Mouse (Mus musculus) neural tube, embryonic 14.5 days (tissue): Measurements from ENCODE around the gene Ube2s. TPM values are rescaled to one million over a fixed set of nuclear protein-coding genes. Genes with fewer than 3 reads are reported as not detected.

Experiments used
- ATAC-seq: fragments of 200-750 bp; cut with Nextera tagmentation; 2 replicates; pipeline ENCODE4 v1.8.0; 2017; ENCODE audit warnings: low read depth, mild to moderate bottlenecking, moderate TSS enrichment, moderate library complexity
- H3K27ac ChIP-seq: fragments of 300-500 bp; sonication (generic); 2 replicates; pipeline ENCODE4 v1.5.1; 2014; ENCODE audit warnings: low read depth, mild to moderate bottlenecking, control low read depth, low read length, moderate library complexity, mixed read lengths
- H3K27me3 ChIP-seq: fragments of 300-500 bp; sonication (generic); 2 replicates; pipeline ENCODE4 v1.6.1; 2014; ENCODE audit warnings: low read length; ENCODE audit not compliant: control insufficient read depth, insufficient read depth
- H3K36me3 ChIP-seq: fragments of 300-500 bp; sonication (generic); 2 replicates; pipeline ENCODE4 v1.6.1; 2014; ENCODE audit warnings: low read length, mixed read lengths; ENCODE audit not compliant: control insufficient read depth, insufficient read depth
- H3K4me1 ChIP-seq: fragments of 300-500 bp; sonication (generic); 2 replicates; pipeline ENCODE4 v1.6.1; 2014; ENCODE audit warnings: low read length; ENCODE audit not compliant: control insufficient read depth, insufficient read depth
- H3K4me2 ChIP-seq: fragments of 300-500 bp; sonication (generic); 2 replicates; pipeline ENCODE4 v1.6.1; 2014; ENCODE audit warnings: mild to moderate bottlenecking, low read depth, low read length, control low read depth
- H3K4me3 ChIP-seq: fragments of 300-500 bp; sonication (generic); 2 replicates; pipeline ENCODE4 v1.5.1; 2014; ENCODE audit warnings: low read depth, low read length, control low read depth, mixed read lengths
- H3K9ac ChIP-seq: fragments of 300-500 bp; sonication (generic); replicated peaks from 2 replicates; pipeline ENCODE4 v1.6.1; 2014; ENCODE audit warnings: low read depth, mild to moderate bottlenecking, control low read depth, low read length, mixed read lengths
- H3K9me3 ChIP-seq: fragments of 300-500 bp; sonication (generic); 2 replicates; pipeline ENCODE4 v1.6.1; 2016; ENCODE audit warnings: low read length; ENCODE audit not compliant: control insufficient read depth
- WGBS: fragments of 180-500 bp; shearing (Covaris S2); extraction: QIAGEN DNeasy Blood & Tissue Kit; methylation state at CpG from one replicate; pipeline ENCODE4 v1.1.7; 2014; 5-methylcytosine and 5-hydroxymethylcytosine counted together
- polyA plus RNA-seq: library from polyadenylated mRNA; unstranded; fragments of >200 nt; fragmentation: Nextera tagmentation; extraction: Ambion mirVana; gene quantifications from 2 replicates; pipeline ENCODE4 v1.2.1, GENCODE M21; 2014

Gene Ube2s
- polyA plus RNA-seq, 1 experiment from 2014 or later, result 263 TPM

DNA sequence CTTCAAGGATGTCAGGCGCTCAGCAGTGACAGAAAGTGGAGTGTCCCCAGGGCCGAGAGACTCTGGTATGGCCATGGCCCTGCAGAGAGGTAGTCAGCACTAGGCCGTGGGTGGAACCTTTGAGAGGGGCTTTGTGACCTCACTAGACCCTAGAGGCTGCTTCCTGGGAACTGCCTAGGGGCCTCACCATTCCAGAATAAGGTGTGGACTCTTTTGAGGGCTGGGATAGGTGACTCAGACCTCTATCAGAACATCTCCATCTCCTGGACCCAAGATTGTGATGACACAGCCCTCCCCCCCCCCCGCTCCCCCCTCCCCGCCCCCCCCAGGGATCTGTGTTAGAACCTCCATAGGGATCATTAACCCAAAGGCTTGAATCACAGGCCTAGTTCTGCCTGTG is 41.2 kb downstream of the Ube2s start, which contains the start of gene Fam71e2:
Gene Fam71e2 (minus strand): TSS at position 101 of the 400 bp plus-strand sequence.
- H3K36me3 ChIP-seq, result no peaks in the 10 kb centered on the region
- no peak within 1 kb of the TSS for H3K9ac ChIP-seq
- ATAC-seq, result no peak
- H3K4me3 ChIP-seq, result no peak within 1 kb of the TSS
- no peak within 1 kb of the TSS for H3K27ac ChIP-seq
- peaks cover 7% of the 10 kb centered on the region for H3K27me3 ChIP-seq
- no peak within 1 kb of the TSS for H3K4me2 ChIP-seq
- no peaks in the 10 kb centered on the region for H3K4me1 ChIP-seq
- H3K9me3 ChIP-seq, result no peaks in the 10 kb centered on the region
- WGBS, result 81% methylated on average over 3 of the region's 5 CpGs

DNA sequence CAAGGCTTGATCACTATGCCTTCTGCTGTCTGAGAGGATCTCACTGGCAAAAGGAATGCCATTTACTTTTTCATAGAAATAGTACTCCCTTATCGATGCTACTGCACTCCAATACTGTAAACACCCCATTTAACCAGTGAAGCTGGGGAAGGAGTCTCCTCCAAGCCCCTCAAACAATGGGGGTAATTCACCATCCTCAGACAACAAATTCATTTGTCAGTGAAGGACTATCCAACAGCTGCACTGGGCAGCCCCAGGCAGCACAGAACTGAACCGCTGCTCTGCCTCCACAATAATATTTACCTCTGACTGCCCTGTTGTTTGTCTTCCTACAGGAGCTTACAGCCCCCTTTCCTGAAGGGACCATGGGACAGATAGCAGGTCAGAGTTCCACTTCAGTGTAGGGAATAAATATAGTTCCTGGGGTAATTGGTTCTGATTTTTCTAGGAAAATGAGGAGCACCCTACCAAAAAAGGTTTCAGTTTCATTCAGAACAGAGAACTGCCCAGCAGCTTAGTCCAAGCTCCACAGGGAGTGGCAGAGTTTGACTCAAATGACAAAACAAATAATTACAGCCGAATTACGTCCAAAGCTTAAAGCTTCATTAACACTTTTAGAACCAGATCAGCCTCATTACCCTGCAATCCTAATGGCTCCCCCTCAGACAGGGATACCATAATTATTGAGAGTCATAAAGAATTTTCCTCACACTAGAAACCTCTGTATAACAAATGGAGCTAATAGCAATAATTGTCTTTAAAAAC is 47.3 kb downstream of the Ube2s start:
- ATAC-seq, result no peak

DNA sequence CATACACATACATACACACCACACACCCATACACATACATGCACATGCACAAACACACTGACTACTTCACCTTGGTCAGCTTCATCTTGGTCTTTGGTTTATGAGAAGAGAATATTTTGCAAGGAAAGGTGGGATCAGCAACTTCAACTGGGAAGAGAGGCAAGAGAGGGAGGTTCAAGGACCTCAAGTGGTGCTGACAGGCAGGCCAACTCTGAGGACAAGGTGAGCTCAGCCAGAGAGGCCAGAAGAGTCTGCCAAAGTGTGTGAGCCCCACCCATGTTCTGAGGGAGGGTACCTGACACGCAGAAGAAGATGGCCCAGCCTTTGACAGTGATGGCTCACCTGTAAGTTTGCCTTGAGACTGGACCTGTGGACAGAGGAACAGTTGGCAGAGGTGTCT is 52.7 kb downstream of the Ube2s start:
- ATAC-seq, result no peak
- WGBS, result 67% methylated on average over 1 of the region's 1 CpGs
- H3K36me3 ChIP-seq, result no peaks in the 10 kb centered on the region
- no peaks in the 10 kb centered on the region for H3K4me1 ChIP-seq
- no peak overlapping the region for H3K9ac ChIP-seq
- H3K9me3 ChIP-seq, result no peaks in the 10 kb centered on the region
- H3K27ac ChIP-seq, result no peak overlapping the region
- H3K27me3 ChIP-seq, result no peaks in the 10 kb centered on the region
- H3K4me3 ChIP-seq, result no peak overlapping the region
- H3K4me2 ChIP-seq, result no peak overlapping the region

More for the DNA sequence above, 47.3 kb downstream of the Ube2s start:
- no peak overlapping the region for H3K27ac ChIP-seq
- 13% methylated on average over 4 of the region's 4 CpGs for WGBS
- H3K27me3 ChIP-seq, result no peaks in the 10 kb centered on the region
- no peaks in the 10 kb centered on the region for H3K36me3 ChIP-seq
- H3K4me2 ChIP-seq, result no peak overlapping the region
- no peaks in the 10 kb centered on the region for H3K4me1 ChIP-seq
- no peak overlapping the region for H3K4me3 ChIP-seq
- no peaks in the 10 kb centered on the region for H3K9me3 ChIP-seq
- no peak overlapping the region for H3K9ac ChIP-seq

DNA sequence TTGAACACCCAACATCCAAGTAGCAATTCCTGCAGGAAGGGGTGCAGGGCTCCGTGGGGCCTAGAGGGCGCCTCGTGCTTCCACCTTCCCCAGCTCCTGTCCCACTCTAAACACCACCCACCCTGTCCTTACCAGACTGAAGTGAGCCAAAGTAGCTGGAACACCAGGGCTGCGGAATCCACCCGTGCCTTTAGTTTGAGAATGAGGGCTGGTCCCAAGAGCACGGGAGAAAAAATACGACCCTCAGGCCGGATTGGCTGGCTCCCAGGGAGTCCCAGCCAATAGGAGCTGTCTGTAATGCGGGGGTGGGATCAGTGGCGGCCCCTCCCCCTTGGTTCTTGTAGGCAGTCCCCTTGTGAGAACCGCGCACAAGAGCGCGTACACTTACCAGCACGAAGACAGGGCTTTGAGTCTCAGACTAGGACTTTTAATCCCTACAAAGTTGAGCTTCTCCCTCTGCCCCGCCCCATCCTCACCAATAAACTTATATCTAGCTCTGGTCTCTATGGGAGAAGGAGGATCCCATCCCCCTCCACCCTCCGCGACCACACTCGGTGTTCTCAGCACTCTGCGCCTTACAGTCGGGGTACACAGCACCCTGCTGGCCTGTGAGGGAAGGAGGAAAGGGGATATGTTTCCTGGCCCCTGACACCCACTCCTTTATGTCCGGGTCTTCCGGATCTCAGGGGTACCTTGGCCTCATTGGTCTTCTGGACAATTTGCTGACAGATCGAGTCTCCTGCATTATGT is 59.4 kb downstream of the Ube2s start, which contains the start of gene Cox6b2:
Gene Cox6b2 (minus strand): TSS at position 274 of the 750 bp plus-strand sequence.
- Histone ChIP-seq H3K27me3 (no peaks in the 10 kb centered on the region), H3K9me3 (no peaks in the 10 kb centered on the region), H3K4me3 (peak within 1 kb of the TSS; percentile 18), H3K36me3 (no peaks in the 10 kb centered on the region), H3K4me1 (0 out of 2 replicates have a peak, but pooled peaks cover 3% of the 10 kb centered on the region), H3K4me2 (peak within 1 kb of the TSS; percentile 38), H3K9ac (peak within 1 kb of the TSS; percentile 7; the same call in 1 of the 2 replicates), H3K27ac (no peak within 1 kb of the TSS)
- WGBS, result 3% methylated on average over 24 of the region's 24 CpGs
- peak; percentile 95 for ATAC-seq

DNA sequence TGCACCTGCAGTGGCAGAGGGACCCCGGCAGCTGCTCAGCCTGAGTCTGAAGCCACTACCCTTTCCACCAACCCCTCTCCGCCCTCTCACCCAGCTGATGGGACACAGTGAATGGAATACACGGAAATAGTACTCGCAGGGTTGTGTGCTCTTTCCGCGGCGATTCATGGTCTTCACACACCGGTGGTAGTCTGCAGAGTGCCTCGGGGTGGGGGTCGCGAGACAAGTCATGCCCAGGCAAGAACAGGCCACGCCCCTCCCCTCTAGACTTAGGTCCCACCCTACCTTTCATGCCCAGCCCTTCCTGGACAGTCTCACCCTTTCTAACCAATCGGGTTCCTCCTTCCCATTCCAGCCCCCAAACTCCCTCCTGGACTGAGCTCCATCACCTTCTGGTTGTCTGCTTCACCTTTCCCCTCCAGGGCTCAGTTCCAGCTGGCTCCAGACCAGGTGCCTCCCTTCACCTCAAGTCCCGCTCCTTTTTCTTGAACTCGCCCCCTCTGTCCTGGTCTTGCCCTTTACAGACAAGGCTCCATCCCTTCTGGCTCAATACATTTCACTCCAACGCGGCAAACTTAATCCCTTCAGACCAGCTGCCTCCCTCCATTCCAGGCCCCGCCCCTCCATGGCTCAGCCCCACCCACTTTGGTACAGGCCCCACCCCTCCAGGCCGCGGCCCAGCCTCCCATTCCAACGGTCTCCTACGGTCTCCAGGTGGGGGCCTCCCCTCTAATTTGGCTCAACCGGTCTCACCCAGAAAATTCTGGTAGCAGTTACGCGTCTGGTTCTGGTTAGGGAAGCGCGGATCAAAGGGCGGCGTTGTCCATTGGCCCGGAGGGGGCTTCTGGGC is 60.2 kb downstream of the Ube2s start:
- peak overlapping the region; percentile 38 for H3K4me2 ChIP-seq
- peak overlapping the region; percentile 18 for H3K4me3 ChIP-seq
- peak; percentile 74 for ATAC-seq
- no peaks in the 10 kb centered on the region for H3K36me3 ChIP-seq
- no peak overlapping the region for H3K27ac ChIP-seq
- H3K9me3 ChIP-seq, result no peaks in the 10 kb centered on the region
- H3K27me3 ChIP-seq, result no peaks in the 10 kb centered on the region
- 0 out of 2 replicates have a peak, but pooled peaks cover 3% of the 10 kb centered on the region for H3K4me1 ChIP-seq
- WGBS, result 3% methylated on average over 30 of the region's 30 CpGs
- no peak overlapping the region; the same call in 1 of the 2 replicates for H3K9ac ChIP-seq

DNA sequence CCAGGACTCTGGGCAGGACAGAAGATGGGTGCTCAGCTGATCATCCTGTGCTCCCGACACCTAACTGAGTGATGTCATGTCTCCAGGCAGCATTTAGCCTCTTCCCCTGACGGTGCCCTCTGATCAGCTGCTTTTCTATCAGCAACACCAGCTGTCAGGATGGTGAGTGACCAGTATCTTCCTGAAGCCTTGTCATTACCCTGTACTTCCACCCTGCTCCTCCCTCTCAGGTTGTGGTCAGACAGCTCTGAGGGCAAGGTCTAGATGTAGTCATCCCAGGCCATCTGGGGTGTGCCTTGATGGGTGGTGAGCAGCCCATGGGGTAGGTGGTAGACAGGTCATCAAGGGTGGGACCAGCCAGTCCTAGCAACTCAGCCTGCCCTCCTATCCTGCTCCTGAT is 63.2 kb downstream of the Ube2s start:
- Histone ChIP-seq H3K9me3 (no peaks in the 10 kb centered on the region), H3K4me1 (0 out of 2 replicates have a peak, but pooled peaks cover 3% of the 10 kb centered on the region), H3K4me2 (no peak overlapping the region), H3K4me3 (no peak overlapping the region), H3K27me3 (no peaks in the 10 kb centered on the region), H3K27ac (no peak overlapping the region), H3K9ac (no peak overlapping the region), H3K36me3 (peaks cover 7% of the 10 kb centered on the region)
- ATAC-seq, result no peak
- WGBS, result 87% methylated on average over 2 of the region's 2 CpGs

DNA sequence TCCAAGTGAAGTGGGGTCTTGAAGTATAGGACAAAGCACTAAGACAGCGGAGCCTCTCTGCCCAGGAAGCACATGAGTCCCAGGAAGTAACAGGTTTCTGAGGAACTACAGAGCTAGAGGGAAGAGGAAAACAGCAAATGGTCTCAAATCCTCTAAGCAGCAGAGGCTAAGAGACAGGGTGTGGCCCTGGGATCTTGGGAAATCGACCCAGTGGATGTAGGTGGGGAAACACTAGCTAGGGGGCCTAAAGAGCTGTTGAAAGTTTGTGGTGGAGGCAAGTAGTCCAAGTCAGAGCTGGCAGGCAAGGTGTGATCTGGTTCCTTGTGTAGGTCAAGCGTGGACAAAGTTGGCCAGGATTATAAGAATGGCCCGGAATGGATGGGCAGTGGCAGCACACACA is 64.1 kb downstream of the Ube2s start:
- no peak overlapping the region for H3K4me3 ChIP-seq
- H3K27ac ChIP-seq, result no peak overlapping the region
- H3K4me2 ChIP-seq, result no peak overlapping the region
- H3K27me3 ChIP-seq, result no peaks in the 10 kb centered on the region
- H3K36me3 ChIP-seq, result peaks cover 7% of the 10 kb centered on the region
- H3K9ac ChIP-seq, result no peak overlapping the region
- WGBS, result 85% methylated on average over 4 of the region's 4 CpGs
- 0 out of 2 replicates have a peak, but pooled peaks cover 3% of the 10 kb centered on the region for H3K4me1 ChIP-seq
- ATAC-seq, result no peak
- no peaks in the 10 kb centered on the region for H3K9me3 ChIP-seq

DNA sequence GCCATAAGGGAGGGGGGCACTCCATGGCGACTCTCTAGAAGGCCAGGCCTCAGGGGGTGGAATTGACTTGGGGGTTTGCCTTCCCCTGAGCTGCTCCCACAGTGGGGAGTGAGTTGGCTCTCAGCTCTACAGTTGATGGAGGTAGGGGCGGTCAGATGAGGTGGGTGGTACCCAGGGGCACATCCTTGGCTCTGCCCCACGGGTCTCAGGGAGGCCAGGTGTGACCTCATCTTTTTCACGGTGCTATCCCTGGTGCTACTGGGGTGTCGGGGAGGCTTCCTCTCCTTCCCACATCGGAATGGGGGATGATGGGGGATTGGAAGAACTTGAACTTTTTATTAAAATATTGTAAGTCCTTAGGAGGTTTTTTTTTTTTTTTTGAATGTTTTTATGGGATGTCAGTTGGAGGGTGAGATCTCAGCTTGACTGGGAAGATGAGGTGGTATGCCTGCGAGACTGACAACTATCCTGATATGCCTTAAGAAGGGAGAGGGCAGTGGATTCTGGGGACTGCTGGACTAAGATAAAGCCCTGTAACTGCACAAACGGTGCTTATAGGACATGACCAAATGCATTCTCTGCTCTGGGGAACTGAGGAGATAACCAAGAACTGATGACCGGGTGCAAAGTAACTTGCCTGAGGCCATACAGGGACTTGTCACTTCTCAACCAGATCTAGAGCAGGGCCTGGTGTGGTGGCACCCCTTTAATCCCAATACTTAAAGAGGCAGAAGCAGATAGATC is 65.1 kb downstream of the Ube2s start:
- Histone ChIP-seq H3K27ac (no peak overlapping the region), H3K4me3 (no peak overlapping the region), H3K9me3 (no peaks in the 10 kb centered on the region), H3K27me3 (no peaks in the 10 kb centered on the region), H3K36me3 (peaks cover 7% of the 10 kb centered on the region), H3K4me2 (no peak overlapping the region), H3K4me1 (peaks cover 6% of the 10 kb centered on the region; the same call in 1 of the 2 replicates), H3K9ac (no peak overlapping the region)
- ATAC-seq, result no peak
- WGBS, result 75% methylated on average over 9 of the region's 9 CpGs
